Mouse (Mus musculus): Measurements from ENCODE around the gene Cd300ld2. TPM values are rescaled to one million over a fixed set of nuclear protein-coding genes. Genes with fewer than 3 reads are reported as not detected.
"Not testable (repeated sequence)": the region's sequence is repeated elsewhere in the genome, so short reads cannot be mapped to it uniquely, and the experiment has no call there.

The Cd300ld2 gene
- not detected in 2 replicates for polyA plus RNA-seq (2015; fragmentation: Nextera tagmentation; extraction: Ambion mirVana)

- ATAC-seq (ENCODE audit: insufficient read depth, low FRiP score); H3K4me1 ChIP-seq (ENCODE audit: control insufficient read depth, insufficient read depth, low read length); H3K4me2 ChIP-seq (ENCODE audit: low read depth, low read length); H3K9me3 ChIP-seq (replicated peaks; ENCODE audit: control insufficient read depth, low read length); H3K27me3 ChIP-seq (ENCODE audit: control insufficient read depth, insufficient read depth, low read length); H3K4me3 ChIP-seq (replicated peaks; ENCODE audit: low read length); H3K36me3 ChIP-seq (ENCODE audit: control insufficient read depth, insufficient read depth, low read length); H3K9ac ChIP-seq (ENCODE audit: low read length); H3K27ac ChIP-seq (ENCODE audit: low read length): not testable (repeated sequence)
- no CpG with 5 or more reads among the region's 7 CpGs for WGBS
Measured at GRCm38 (mm10) chr11:115016093-115016492, at the start of gene Cd300ld2. Gene Cd300ld2, minus strand, starts transcription at chr11:115016193.

- H3K4me2 ChIP-seq (ENCODE audit: low read depth, low read length) = no peak within 1 kb of the TSS
- no peaks in the 10 kb centered on the region for H3K9me3 ChIP-seq (replicated peaks; ENCODE audit: control insufficient read depth, low read length)
- H3K4me3 ChIP-seq (replicated peaks; ENCODE audit: low read length) = no peak within 1 kb of the TSS
- no peak within 1 kb of the TSS for H3K27ac ChIP-seq (ENCODE audit: low read length)
- WGBS = 32% methylated on average over 5 of the region's 5 CpGs
- H3K27me3 ChIP-seq (ENCODE audit: control insufficient read depth, insufficient read depth, low read length) = no peaks in the 10 kb centered on the region
- no peak within 1 kb of the TSS for H3K9ac ChIP-seq (ENCODE audit: low read length)
- no peaks in the 10 kb centered on the region for H3K36me3 ChIP-seq (ENCODE audit: control insufficient read depth, insufficient read depth, low read length)
- no peaks in the 10 kb centered on the region for H3K4me1 ChIP-seq (ENCODE audit: control insufficient read depth, insufficient read depth, low read length)
- no peak for ATAC-seq (ENCODE audit: insufficient read depth, low FRiP score)
Measured at GRCm38 (mm10) chr11:115062077-115062476, 46.1 kb upstream of the Cd300ld2 start, which contains the start of gene Cd300e. Gene Cd300e, minus strand, starts transcription at chr11:115062177.

DNA sequence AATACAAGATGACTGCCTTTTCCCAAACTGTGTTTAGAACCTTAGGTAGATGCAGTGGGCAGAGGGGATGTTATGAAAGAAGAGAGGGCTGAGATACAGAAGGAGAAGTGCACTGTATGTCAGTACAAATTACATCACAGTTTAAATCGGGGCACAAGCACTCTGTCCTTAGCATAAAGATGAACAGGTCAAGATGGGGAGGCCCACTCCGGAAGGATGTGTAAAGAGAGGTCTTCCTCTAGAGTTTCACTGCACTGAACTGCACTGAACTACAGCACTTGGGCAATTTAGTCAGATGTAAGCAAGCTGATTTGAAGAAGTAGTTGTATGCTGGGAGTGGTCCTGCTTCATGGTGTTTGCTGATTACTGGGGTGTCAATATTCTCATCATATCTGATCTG is 43.8 kb upstream of the Cd300ld2 start:
- no peak for ATAC-seq (ENCODE audit: insufficient read depth, low FRiP score)
- Histone ChIP-seq H3K27me3 (ENCODE audit: control insufficient read depth, insufficient read depth, low read length) (no peaks in the 10 kb centered on the region), H3K4me1 (ENCODE audit: control insufficient read depth, insufficient read depth, low read length) (no peaks in the 10 kb centered on the region), H3K36me3 (ENCODE audit: control insufficient read depth, insufficient read depth, low read length) (no peaks in the 10 kb centered on the region), H3K9me3 (replicated peaks; ENCODE audit: control insufficient read depth, low read length) (no peaks in the 10 kb centered on the region), H3K4me2 (ENCODE audit: low read depth, low read length) (no peak overlapping the region), H3K4me3 (replicated peaks; ENCODE audit: low read length) (no peak overlapping the region), H3K27ac (ENCODE audit: low read length) (no peak overlapping the region), H3K9ac (ENCODE audit: low read length) (no peak overlapping the region)
- 80% methylated on average over 2 of the region's 2 CpGs for WGBS

GRCm38 (mm10) chr11:115058701-115059100 is 42.7 kb upstream of the Cd300ld2 start:
- no peak overlapping the region for H3K27ac ChIP-seq (ENCODE audit: low read length)
- no peaks in the 10 kb centered on the region for H3K27me3 ChIP-seq (ENCODE audit: control insufficient read depth, insufficient read depth, low read length)
- no peaks in the 10 kb centered on the region for H3K4me1 ChIP-seq (ENCODE audit: control insufficient read depth, insufficient read depth, low read length)
- H3K9ac ChIP-seq (ENCODE audit: low read length) = no peak overlapping the region
- no peak overlapping the region for H3K4me2 ChIP-seq (ENCODE audit: low read depth, low read length)
- H3K9me3 ChIP-seq (replicated peaks; ENCODE audit: control insufficient read depth, low read length) = no peaks in the 10 kb centered on the region
- H3K4me3 ChIP-seq (replicated peaks; ENCODE audit: low read length) = no peak overlapping the region
- ATAC-seq (ENCODE audit: insufficient read depth, low FRiP score) = no peak
- H3K36me3 ChIP-seq (ENCODE audit: control insufficient read depth, insufficient read depth, low read length) = no peaks in the 10 kb centered on the region
- WGBS = 76% methylated on average over 4 of the region's 4 CpGs

- Histone ChIP-seq H3K9me3 (replicated peaks; ENCODE audit: control insufficient read depth, low read length) (no peaks in the 10 kb centered on the region), H3K27ac (ENCODE audit: low read length) (no peak overlapping the region), H3K4me1 (ENCODE audit: control insufficient read depth, insufficient read depth, low read length) (no peaks in the 10 kb centered on the region), H3K9ac (ENCODE audit: low read length) (no peak overlapping the region), H3K4me3 (replicated peaks; ENCODE audit: low read length) (no peak overlapping the region), H3K27me3 (ENCODE audit: control insufficient read depth, insufficient read depth, low read length) (no peaks in the 10 kb centered on the region), H3K4me2 (ENCODE audit: low read depth, low read length) (no peak overlapping the region), H3K36me3 (ENCODE audit: control insufficient read depth, insufficient read depth, low read length) (no peaks in the 10 kb centered on the region)
- no peak for ATAC-seq (ENCODE audit: insufficient read depth, low FRiP score)
Measured at GRCm38 (mm10) chr11:115054537-115054936, 38.5 kb upstream of the Cd300ld2 start.

DNA sequence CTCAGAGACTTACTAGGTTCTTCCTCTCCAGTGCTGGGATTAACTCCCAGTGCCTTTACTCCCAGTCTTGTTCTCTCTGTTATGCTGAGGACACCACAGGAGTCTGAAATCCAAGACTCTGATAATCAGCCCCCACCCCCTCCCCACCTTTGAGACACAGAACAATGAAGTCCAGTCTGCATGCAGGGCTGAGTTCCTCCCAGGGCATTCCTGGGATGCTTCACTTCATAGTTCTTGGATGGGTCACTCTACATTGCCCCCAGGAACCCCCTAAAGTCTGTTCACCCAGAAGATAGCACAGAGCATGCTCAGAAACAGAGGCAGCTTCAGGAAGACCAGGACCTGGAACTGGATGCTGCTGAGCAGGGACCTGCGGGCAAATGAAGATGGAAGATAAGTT is 37.0 kb upstream of the Cd300ld2 start:
- no peak for ATAC-seq (ENCODE audit: insufficient read depth, low FRiP score)
- WGBS = 92% methylated on average over 1 of the region's 1 CpGs

GRCm38 (mm10) chr11:115052206-115052605 is 36.2 kb upstream of the Cd300ld2 start:
- H3K27ac ChIP-seq (ENCODE audit: low read length) = no peak overlapping the region
- no peak for ATAC-seq (ENCODE audit: insufficient read depth, low FRiP score)
- H3K27me3 ChIP-seq (ENCODE audit: control insufficient read depth, insufficient read depth, low read length) = no peaks in the 10 kb centered on the region
- H3K4me1 ChIP-seq (ENCODE audit: control insufficient read depth, insufficient read depth, low read length) = no peaks in the 10 kb centered on the region
- no peak overlapping the region for H3K9ac ChIP-seq (ENCODE audit: low read length)
- H3K36me3 ChIP-seq (ENCODE audit: control insufficient read depth, insufficient read depth, low read length) = no peaks in the 10 kb centered on the region
- H3K4me2 ChIP-seq (ENCODE audit: low read depth, low read length) = no peak overlapping the region
- no peak overlapping the region for H3K4me3 ChIP-seq (replicated peaks; ENCODE audit: low read length)
- no peaks in the 10 kb centered on the region for H3K9me3 ChIP-seq (replicated peaks; ENCODE audit: control insufficient read depth, low read length)
- 3% methylated on average over 9 of the region's 9 CpGs for WGBS

More for the DNA sequence above, 37.0 kb upstream of the Cd300ld2 start:
- no peaks in the 10 kb centered on the region for H3K4me1 ChIP-seq (ENCODE audit: control insufficient read depth, insufficient read depth, low read length)
- H3K9ac ChIP-seq (ENCODE audit: low read length) = no peak overlapping the region
- no peaks in the 10 kb centered on the region for H3K36me3 ChIP-seq (ENCODE audit: control insufficient read depth, insufficient read depth, low read length)
- no peak overlapping the region for H3K4me3 ChIP-seq (replicated peaks; ENCODE audit: low read length)
- no peaks in the 10 kb centered on the region for H3K27me3 ChIP-seq (ENCODE audit: control insufficient read depth, insufficient read depth, low read length)
- no peak overlapping the region for H3K4me2 ChIP-seq (ENCODE audit: low read depth, low read length)
- no peak overlapping the region for H3K27ac ChIP-seq (ENCODE audit: low read length)
- H3K9me3 ChIP-seq (replicated peaks; ENCODE audit: control insufficient read depth, low read length) = no peaks in the 10 kb centered on the region

DNA sequence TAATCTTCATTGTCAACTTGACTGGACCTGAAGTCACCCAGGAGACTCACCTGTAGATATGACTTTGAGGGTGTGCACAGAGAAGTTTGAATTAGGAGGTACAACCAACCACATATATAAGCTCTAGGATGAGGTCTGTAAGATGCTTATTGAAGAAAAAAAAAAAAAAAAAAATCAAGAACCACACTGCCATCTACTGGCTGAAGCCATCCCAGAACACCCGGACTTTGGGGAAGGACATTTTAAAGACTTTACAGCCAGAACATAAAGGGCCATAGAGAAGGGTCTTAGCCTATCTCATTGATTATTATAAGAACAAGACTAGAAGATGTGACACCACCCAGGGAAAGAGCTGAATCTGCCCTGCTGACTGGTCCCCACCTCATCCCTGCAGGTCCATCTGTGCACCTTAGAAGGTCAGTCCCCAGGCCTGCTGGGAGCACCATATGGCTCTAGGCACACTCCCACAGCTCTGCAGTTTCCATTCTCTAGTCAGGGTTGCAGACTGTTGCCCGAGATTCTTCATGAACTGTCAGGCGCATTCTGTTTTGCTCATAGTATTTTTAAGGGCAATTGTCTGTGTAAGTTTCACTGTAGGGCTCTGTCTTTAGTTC is 33.4 kb upstream of the Cd300ld2 start:
- no peak overlapping the region for H3K4me2 ChIP-seq (ENCODE audit: low read depth, low read length)
- H3K27ac ChIP-seq (ENCODE audit: low read length) = no peak overlapping the region
- H3K9me3 ChIP-seq (replicated peaks; ENCODE audit: control insufficient read depth, low read length) = no peaks in the 10 kb centered on the region
- H3K4me1 ChIP-seq (ENCODE audit: control insufficient read depth, insufficient read depth, low read length) = no peaks in the 10 kb centered on the region
- WGBS = 49% methylated on average over 3 of the region's 3 CpGs
- H3K27me3 ChIP-seq (ENCODE audit: control insufficient read depth, insufficient read depth, low read length) = no peaks in the 10 kb centered on the region
- H3K9ac ChIP-seq (ENCODE audit: low read length) = no peak overlapping the region
- no peaks in the 10 kb centered on the region for H3K36me3 ChIP-seq (ENCODE audit: control insufficient read depth, insufficient read depth, low read length)
- no peak for ATAC-seq (ENCODE audit: insufficient read depth, low FRiP score)
- no peak overlapping the region for H3K4me3 ChIP-seq (replicated peaks; ENCODE audit: low read length)

DNA sequence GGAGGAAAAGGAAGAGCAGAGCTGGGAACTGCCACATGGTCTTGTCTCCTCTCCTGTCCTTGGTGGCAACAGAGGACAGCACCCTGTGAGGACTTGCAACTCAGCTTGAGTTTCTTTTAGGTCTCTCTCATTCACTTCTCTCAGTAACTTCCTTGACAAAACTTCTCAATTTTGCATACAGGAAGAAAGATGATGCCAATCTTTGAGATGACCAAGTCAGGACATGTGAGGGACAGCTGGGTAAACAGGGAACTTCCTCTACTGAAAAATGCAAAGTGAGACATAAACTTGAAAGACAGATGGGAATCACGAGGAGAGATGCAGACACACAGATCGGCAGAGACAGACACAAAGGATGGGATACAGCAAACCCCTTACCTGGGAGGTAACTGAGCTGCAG is 32.3 kb upstream of the Cd300ld2 start, which contains the start of gene Cd300ld3:
Gene Cd300ld3, minus strand, starts transcription at position 151 of the 400 bp plus-strand sequence.
- WGBS = 71% methylated on average over 2 of the region's 2 CpGs

More for the DNA sequence above, 32.3 kb upstream of the Cd300ld2 start, which contains the start of gene Cd300ld3:
- Histone ChIP-seq H3K27ac (ENCODE audit: low read length) (no peak within 1 kb of the TSS), H3K4me1 (ENCODE audit: control insufficient read depth, insufficient read depth, low read length) (no peaks in the 10 kb centered on the region), H3K9ac (ENCODE audit: low read length) (no peak within 1 kb of the TSS), H3K36me3 (ENCODE audit: control insufficient read depth, insufficient read depth, low read length) (no peaks in the 10 kb centered on the region), H3K4me3 (replicated peaks; ENCODE audit: low read length) (no peak within 1 kb of the TSS), H3K4me2 (ENCODE audit: low read depth, low read length) (no peak within 1 kb of the TSS), H3K27me3 (ENCODE audit: control insufficient read depth, insufficient read depth, low read length) (no peaks in the 10 kb centered on the region), H3K9me3 (replicated peaks; ENCODE audit: control insufficient read depth, low read length) (no peaks in the 10 kb centered on the region)
- no peak for ATAC-seq (ENCODE audit: insufficient read depth, low FRiP score)
